Mouse (Mus musculus) hindbrain, embryonic 15.5 days (tissue): ENCODE results near the gene Arih2. TPM values are rescaled to one million over a fixed set of nuclear protein-coding genes. Genes with fewer than 3 reads are reported as not detected.

Experiments
- ATAC-seq: fragments of 200-750 bp; cut with Nextera tagmentation; 2 replicates; pipeline ENCODE4 v1.8.0; 2017; ENCODE audit warnings: low read depth, moderate number of reproducible peaks, moderate TSS enrichment; ENCODE audit not compliant: low FRiP score
- H3K27ac ChIP-seq: fragments of 300-500 bp; sonication (generic); replicated peaks from 2 replicates; pipeline ENCODE4 v1.5.1; 2015; ENCODE audit warnings: mild to moderate bottlenecking, inconsistent platforms
- H3K27me3 ChIP-seq: fragments of 300-500 bp; sonication (generic); 2 replicates; pipeline ENCODE4 v1.6.1; 2015; ENCODE audit warnings: control low read depth, inconsistent platforms
- H3K36me3 ChIP-seq: fragments of 300-500 bp; sonication (generic); 2 replicates; pipeline ENCODE4 v1.6.1; 2015; ENCODE audit warnings: control low read depth, inconsistent platforms
- H3K4me1 ChIP-seq: fragments of 300-500 bp; sonication (generic); replicated peaks from 2 replicates; pipeline ENCODE4 v1.6.1; 2015; ENCODE audit warnings: control low read depth, inconsistent platforms
- H3K4me2 ChIP-seq: fragments of 300-500 bp; sonication (generic); 2 replicates; pipeline ENCODE4 v1.6.1; 2015; ENCODE audit warnings: moderate library complexity, mild to moderate bottlenecking, inconsistent platforms
- H3K4me3 ChIP-seq: fragments of 300-500 bp; sonication (generic); 2 replicates; pipeline ENCODE4 v1.5.1; 2015; ENCODE audit warnings: mild to moderate bottlenecking, inconsistent platforms
- H3K9ac ChIP-seq: fragments of 300-500 bp; sonication (generic); 2 replicates; pipeline ENCODE4 v1.6.1; 2015; ENCODE audit warnings: inconsistent platforms
- H3K9me3 ChIP-seq: fragments of 300-500 bp; sonication (generic); 2 replicates; pipeline ENCODE4 v1.6.1; 2016; ENCODE audit warnings: control low read depth, inconsistent platforms
- WGBS: fragments of 180-500 bp; shearing (Covaris S2); methylation state at CpG from one replicate; pipeline ENCODE4 v1.1.7; 2015; 5-methylcytosine and 5-hydroxymethylcytosine counted together
- polyA plus RNA-seq: library from polyadenylated mRNA; unstranded; fragments of >200 nt; fragmentation: Nextera tagmentation; extraction: Ambion mirVana; gene quantifications from 2 replicates; pipeline ENCODE4 v1.2.1, GENCODE M21; 2015

The Arih2 gene
- polyA plus RNA-seq, 1 experiment from 2014 or later = 48.1 TPM

DNA sequence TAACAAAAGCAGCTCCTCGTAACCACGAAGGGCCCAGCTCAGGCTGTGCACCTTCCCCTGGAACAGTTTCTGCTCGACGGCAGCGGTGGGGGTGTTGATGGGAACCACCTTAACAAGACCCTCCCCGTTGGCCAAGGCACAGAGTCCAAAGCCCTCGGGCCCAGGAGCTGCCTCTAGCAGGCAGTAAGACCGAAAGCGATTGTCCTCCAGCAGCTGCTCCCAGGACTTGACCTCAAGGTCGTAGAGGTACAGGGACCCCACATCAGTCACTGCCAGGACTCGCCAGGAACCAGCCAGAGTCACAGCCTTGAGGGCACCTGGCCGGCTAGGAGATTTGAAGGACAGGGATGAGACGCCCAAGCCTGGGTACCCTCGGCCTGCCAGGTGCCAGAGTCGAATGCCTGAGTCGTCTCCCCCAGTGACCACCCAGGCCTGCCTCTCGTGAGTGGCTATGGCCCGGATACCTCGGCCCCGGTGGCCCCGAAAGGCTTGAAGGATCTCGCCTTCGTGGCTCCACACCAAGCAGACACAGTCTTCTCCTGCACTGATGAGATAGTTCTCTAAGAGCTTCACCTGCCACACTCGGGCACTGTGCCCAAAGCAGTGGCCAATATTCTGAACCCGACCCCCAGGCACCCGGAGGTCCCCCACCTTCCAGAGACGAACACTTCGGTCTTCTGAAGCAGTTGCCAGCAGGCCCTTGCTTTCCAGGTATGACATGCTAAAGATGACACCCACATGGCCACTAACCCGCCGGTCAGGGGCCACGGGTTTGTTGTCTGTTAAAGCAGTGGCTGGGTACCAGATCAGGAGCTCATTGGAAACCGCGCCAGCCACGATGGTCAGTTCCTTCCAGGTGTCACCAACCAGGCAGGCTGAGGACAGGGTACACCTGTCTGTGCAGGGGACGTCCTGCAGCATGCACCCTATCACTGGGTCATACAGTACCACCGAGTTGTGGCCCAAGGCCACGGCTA is 73.6 kb downstream of the Arih2 start:
- Histone ChIP-seq H3K9ac (no peak overlapping the region), H3K4me3 (no peak overlapping the region), H3K4me1 (peaks cover 62% of the 10 kb centered on the region), H3K27ac (no peak overlapping the region), H3K27me3 (no peaks in the 10 kb centered on the region), H3K36me3 (peaks cover 41% of the 10 kb centered on the region), H3K9me3 (no peaks in the 10 kb centered on the region), H3K4me2 (peak overlapping the region; percentile 78)
- WGBS = 87% methylated on average over 37 of the region's 37 CpGs
- ATAC-seq = no peak

DNA sequence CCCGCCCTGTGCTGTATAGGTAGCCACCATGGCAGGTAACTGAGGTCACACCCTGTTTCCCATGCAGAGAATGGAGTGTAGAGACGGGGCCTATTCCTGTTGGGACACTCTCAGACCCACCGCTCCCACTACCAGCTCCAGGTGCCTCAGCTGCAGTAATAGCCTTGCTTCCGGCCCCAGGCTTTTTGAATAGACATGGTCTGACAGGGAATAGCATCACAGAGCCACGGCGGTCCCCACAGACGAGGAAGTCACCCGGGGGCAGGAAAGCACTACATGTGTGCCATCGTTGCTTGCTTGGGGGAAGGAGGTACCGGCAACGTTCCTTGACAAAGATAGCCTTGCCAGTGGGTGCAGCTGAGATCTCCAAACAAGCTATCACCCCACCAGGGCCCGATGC is 74.3 kb downstream of the Arih2 start:
- peak overlapping the region; percentile 18; the same call in 1 of the 2 replicates for H3K4me2 ChIP-seq
- no peak overlapping the region for H3K4me3 ChIP-seq
- no peak overlapping the region for H3K27ac ChIP-seq
- no peaks in the 10 kb centered on the region for H3K9me3 ChIP-seq
- 79% methylated on average over 12 of the region's 12 CpGs for WGBS
- peaks cover 69% of the 10 kb centered on the region for H3K4me1 ChIP-seq
- no peaks in the 10 kb centered on the region for H3K27me3 ChIP-seq
- no peak for ATAC-seq
- no peak overlapping the region for H3K9ac ChIP-seq
- H3K36me3 ChIP-seq = peaks cover 41% of the 10 kb centered on the region

DNA sequence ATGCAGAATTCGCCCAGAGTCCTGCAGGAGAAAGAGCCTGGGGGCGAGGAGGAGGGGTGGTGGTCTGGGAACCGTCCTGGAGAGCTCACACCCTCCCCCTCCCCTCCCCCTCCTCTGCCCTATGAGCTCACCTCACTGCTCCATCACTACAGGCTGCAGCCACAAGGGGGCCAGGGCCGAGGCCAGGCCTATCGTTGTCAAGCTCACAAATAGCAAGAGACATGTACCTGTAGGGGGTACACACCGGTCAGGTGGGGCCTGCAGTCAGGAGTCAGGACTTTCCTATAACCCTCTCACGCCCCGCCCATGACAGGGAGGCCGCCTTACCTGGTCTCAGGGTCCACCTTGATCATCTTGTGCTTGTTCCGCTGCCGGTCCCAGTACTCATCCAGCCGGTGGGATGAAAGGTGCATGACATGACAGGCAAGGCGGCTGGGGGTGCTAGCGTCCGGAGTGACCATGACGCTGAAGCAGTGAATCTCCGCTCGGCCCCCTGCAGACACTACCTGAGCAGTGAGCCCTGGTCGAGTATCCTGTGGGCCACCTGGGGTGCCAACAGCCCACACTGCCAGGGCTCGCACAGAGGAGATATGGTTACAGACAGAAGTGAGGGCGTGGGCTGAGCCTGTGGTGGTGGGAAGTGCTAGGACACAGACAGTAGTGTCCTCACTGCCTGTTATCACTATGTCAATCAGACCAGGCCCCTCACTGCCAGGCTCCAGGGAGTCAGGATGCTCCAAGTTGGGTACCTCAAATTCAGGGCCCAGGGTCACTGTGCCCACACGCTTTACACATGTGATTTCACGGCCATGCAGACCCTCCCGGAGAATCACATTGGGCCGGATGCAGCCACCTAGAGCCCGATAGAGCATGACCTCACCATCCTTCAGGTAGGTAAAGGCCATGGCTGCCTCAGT is 75.2 kb downstream of the Arih2 start:
- no peaks in the 10 kb centered on the region for H3K27me3 ChIP-seq
- no peaks in the 10 kb centered on the region for H3K9me3 ChIP-seq
- H3K27ac ChIP-seq = 0 out of 2 replicates have a peak overlapping the region, but pooled peaks have one; percentile 21
- H3K36me3 ChIP-seq = peaks cover 41% of the 10 kb centered on the region
- H3K9ac ChIP-seq = no peak overlapping the region
- WGBS = 51% methylated on average over 26 of the region's 26 CpGs
- H3K4me2 ChIP-seq = peak overlapping the region; percentile 18; the same call in 1 of the 2 replicates
- H3K4me1 ChIP-seq = peaks cover 66% of the 10 kb centered on the region
- no peak for ATAC-seq
- H3K4me3 ChIP-seq = no peak overlapping the region

DNA sequence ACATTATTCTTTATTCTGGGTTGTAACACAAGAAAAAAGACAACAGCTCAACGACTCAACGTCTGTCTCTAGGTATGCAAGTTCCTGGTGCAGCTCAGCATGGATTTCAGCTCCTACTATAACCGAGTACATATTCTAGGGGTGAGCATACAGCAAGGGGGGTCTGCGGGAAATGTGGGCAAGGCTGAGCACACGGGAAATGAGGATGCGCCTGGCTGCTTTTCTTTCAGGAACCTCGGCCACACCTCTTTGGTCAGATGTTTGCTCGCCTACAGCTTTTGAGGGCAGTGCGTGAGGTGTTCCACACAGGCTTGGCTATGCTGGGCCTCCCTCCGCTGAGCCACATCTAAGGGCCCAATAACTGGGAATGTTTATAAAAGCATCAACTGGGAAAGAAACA is 76.9 kb downstream of the Arih2 start:
- Histone ChIP-seq H3K4me3 (no peak overlapping the region), H3K9ac (no peak overlapping the region), H3K9me3 (no peaks in the 10 kb centered on the region), H3K4me1 (peaks cover 72% of the 10 kb centered on the region), H3K4me2 (no peak overlapping the region), H3K27ac (no peak overlapping the region), H3K27me3 (no peaks in the 10 kb centered on the region), H3K36me3 (peaks cover 41% of the 10 kb centered on the region)
- no peak for ATAC-seq
- 83% methylated on average over 10 of the region's 10 CpGs for WGBS

DNA sequence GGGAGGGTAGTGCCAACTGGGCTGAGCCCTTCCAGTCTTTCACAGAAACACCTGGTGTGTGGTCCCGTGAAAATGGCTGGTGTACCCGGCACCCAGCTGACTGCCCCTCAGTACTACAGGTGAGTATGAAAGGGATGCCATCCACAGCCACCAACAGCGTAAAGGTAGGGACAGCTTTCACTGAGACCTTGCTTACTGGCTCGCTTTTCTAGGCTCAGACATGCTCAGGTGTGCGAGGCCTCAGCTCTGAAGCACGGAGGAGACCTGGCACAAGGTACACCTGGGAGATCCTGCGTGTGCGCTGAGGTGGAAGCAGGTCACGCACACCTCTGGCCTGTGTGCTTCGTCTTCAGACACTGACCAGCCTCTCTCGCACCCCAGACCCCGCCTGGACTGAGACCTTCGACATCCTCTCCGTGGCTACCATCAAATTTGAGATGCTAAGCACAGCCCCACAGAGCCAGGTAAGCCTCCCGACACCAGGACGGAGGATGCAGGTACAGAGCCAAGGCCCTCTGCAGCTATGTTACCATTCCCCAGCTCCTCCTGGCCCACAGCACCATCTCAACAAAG is 77.7 kb downstream of the Arih2 start:
- H3K36me3 ChIP-seq = peaks cover 41% of the 10 kb centered on the region
- WGBS = 97% methylated on average over 16 of the region's 16 CpGs

DNA sequence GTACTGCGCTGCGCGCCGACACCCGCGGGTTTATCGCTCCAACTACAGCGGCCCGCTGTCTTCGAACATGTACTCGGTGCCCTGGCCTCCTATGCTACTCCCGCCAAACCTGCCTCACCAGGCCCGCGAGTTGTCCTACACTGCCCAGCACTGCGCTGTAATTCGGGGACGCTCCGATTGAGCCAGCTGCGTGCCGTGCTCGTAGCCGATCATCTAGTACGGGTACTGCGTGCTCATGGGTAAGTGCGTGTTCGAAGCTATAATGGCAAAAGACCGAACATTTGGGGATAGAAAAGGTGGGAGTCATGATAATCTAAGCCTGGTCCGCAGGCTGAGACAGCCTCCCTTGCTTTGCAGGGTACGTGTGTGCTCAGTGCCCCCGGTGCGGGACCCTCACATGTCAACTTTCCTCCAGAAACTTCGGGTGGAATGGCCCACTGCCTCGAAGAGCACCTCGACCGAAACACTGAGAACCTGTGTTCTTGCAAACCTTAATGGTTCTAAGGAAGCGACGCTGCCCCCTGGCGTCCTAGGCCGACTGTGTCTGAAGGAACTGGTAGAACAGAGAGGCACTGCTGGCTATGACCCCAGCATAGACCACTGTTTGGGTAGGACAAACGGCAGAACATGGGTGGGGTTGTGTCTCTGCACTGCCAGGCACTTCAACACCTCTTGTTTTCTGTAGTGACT is 78.8 kb downstream of the Arih2 start:
- ATAC-seq = no peak
- H3K9me3 ChIP-seq = no peaks in the 10 kb centered on the region
- H3K27ac ChIP-seq = peak overlapping the region; percentile 74
- peak overlapping the region; percentile 97 for H3K4me2 ChIP-seq
- WGBS = 1% methylated on average over 40 of the region's 40 CpGs
- H3K36me3 ChIP-seq = peaks cover 36% of the 10 kb centered on the region
- H3K27me3 ChIP-seq = no peaks in the 10 kb centered on the region
- peak overlapping the region; percentile 52 for H3K4me3 ChIP-seq
- peaks cover 62% of the 10 kb centered on the region for H3K4me1 ChIP-seq
- peak overlapping the region; percentile 56 for H3K9ac ChIP-seq

More for the DNA sequence above, 77.7 kb downstream of the Arih2 start:
- ATAC-seq = no peak
- H3K9me3 ChIP-seq = no peaks in the 10 kb centered on the region
- no peaks in the 10 kb centered on the region for H3K27me3 ChIP-seq
- H3K4me3 ChIP-seq = no peak overlapping the region
- no peak overlapping the region for H3K9ac ChIP-seq
- H3K4me1 ChIP-seq = peaks cover 64% of the 10 kb centered on the region
- H3K4me2 ChIP-seq = no peak overlapping the region
- no peak overlapping the region for H3K27ac ChIP-seq

DNA sequence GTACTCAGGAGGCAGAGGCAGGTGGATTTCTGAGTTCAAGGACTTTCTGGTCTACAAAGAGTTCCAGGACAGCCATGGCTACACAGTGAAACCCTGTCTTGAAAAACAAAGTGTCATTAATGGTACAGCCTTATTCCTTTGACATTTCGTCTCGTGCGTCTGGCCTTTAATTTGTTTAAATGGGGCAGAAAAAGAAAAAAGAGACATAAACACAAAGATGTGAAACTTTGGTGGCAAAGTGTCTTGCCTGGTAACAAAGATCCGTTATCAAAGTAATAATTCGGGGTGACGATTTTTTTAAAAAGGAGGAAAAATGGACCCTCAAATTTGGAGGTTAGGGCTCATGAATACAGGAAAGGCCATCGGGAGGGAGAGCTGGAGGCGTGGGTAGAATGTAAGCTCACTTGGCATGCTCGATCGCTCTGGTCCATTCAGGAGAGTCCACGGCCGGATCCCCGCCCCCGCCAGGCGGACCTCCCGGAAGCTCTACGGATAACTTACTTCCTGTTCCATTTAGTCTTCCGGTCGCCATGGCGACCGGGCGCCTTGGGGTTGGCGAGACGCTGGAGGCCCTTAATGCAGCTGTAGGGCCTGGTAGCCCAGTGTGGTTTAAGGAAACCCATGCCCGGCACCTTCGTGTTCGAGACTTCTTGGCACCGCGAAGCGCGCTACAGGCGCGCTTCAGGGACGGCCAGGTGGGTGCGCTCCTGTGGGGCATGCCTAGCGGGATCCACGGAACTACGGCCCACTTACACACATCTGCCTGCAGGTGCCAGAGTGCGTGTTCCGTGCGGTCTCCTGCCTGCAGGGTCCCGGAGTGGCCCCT is 79.6 kb downstream of the Arih2 start, which contains the start of gene Dalrd3:
Gene Dalrd3 (plus strand): TSS at position 506 of the 826 bp plus-strand sequence.
- 5% methylated on average over 42 of the region's 42 CpGs for WGBS
- peaks cover 40% of the 10 kb centered on the region for H3K36me3 ChIP-seq
- H3K9me3 ChIP-seq = no peaks in the 10 kb centered on the region
- H3K4me3 ChIP-seq = peak within 1 kb of the TSS; percentile 52
- peak within 1 kb of the TSS; percentile 97 for H3K4me2 ChIP-seq
- no peaks in the 10 kb centered on the region for H3K27me3 ChIP-seq
- H3K9ac ChIP-seq = peak within 1 kb of the TSS; percentile 56
- peak; percentile 72 for ATAC-seq
- H3K4me1 ChIP-seq = peaks cover 55% of the 10 kb centered on the region
- H3K27ac ChIP-seq = peak within 1 kb of the TSS; percentile 74

DNA sequence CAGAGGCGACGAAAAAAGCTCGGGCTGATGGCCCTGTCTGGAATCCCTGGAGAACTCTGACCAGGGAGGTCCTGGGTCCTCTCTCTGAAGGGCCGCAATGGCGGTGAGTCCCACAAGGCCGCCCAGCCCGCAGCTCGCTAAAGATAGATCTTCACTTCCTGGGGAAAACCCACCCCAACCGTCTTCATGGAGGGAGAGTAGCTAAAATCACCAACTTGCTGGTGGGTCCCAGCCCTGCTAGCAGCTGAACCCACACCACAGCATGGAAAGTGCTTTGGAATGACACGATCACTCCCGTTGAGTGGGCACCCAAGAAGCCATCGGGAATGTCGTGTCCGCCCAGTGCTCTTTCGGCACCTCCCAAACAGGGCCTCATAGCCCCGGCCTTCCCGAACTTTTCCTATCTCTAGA is 80.7 kb downstream of the Arih2 start:
- 83% methylated on average over 17 of the region's 17 CpGs for WGBS
- no peaks in the 10 kb centered on the region for H3K27me3 ChIP-seq
- H3K36me3 ChIP-seq = peaks cover 41% of the 10 kb centered on the region
- H3K9me3 ChIP-seq = no peaks in the 10 kb centered on the region
- H3K9ac ChIP-seq = no peak overlapping the region; the same call in 1 of the 2 replicates
- no peak for ATAC-seq
- peak overlapping the region; percentile 69; the same call in 1 of the 2 replicates for H3K4me3 ChIP-seq
- H3K4me2 ChIP-seq = peak overlapping the region; percentile 93
- peaks cover 44% of the 10 kb centered on the region for H3K4me1 ChIP-seq
- no peak overlapping the region for H3K27ac ChIP-seq

DNA sequence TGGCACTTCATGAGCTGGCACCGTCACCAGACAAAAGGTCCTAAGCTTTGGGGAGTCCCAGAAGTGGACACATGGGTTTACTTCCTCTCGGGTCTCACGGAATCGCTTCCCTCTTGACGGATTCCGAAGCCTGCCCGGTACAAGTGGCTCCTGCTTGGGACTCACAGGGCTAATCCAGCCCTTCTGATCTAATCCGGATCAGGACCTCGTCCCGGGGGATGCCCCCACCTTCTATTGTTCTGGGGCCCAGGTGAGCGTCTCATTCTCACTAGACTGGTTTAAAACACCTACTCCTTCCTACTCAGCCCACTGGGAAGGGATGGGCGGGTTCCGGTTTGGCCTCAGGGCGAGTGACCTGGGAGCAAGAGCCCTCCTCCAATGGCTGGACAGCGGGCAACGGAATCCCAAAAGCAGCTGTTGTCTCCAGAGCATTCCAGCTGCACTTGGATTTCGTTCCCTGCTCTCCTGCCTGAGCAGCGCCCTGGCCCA is 81.2 kb downstream of the Arih2 start:
- Histone ChIP-seq H3K36me3 (peaks cover 39% of the 10 kb centered on the region), H3K4me2 (peak overlapping the region; percentile 93), H3K9ac (peak overlapping the region; percentile 82), H3K4me1 (peaks cover 42% of the 10 kb centered on the region), H3K9me3 (no peaks in the 10 kb centered on the region), H3K4me3 (peak overlapping the region; percentile 69), H3K27me3 (no peaks in the 10 kb centered on the region), H3K27ac (peak overlapping the region; percentile 98)
- ATAC-seq = no peak
- 15% methylated on average over 18 of the region's 18 CpGs for WGBS
